Mouse (Mus musculus) bone marrow, adult 2 months (tissue): ENCODE results near the gene Pcnx4. TPM values are rescaled to one million over a fixed set of nuclear protein-coding genes. Genes with fewer than 3 reads are reported as not detected.

ENCODE experiments used
- H3K27ac ChIP-seq: fragments of 200-500 bp; 2 replicates; pipeline ENCODE4 v1.5.1; 2012; ENCODE audit warnings: low read depth, mild to moderate bottlenecking, control low read depth, inconsistent platforms, low read length; ENCODE audit not compliant: control insufficient read depth, poor library complexity, insufficient read depth
- H3K4me1 ChIP-seq: fragments of 200-500 bp; 2 replicates; pipeline ENCODE4 v1.6.1; 2011; ENCODE audit warnings: low read length; ENCODE audit not compliant: control insufficient read depth, insufficient read depth
- H3K4me3 ChIP-seq: fragments of 200-500 bp; replicated peaks from 2 replicates; pipeline ENCODE3; 2011; ENCODE audit warnings: mild to moderate bottlenecking, low read depth, low read length, control low read depth; ENCODE audit not compliant: control insufficient read depth
- CTCF ChIP-seq: fragments of 200-500 bp; IDR thresholded peaks from 2 replicates; pipeline ENCODE4 v1.5.1; 2011; ENCODE audit warnings: low read length, control low read depth; ENCODE audit not compliant: control insufficient read depth, insufficient read depth
- POLR2A ChIP-seq: fragments of 200-500 bp; IDR thresholded peaks from 2 replicates; pipeline ENCODE4 v1.6.1; 2011; ENCODE audit warnings: low read depth, mild to moderate bottlenecking, control low read depth, low read length, borderline replicate concordance; ENCODE audit not compliant: control insufficient read depth
- WGBS: fragments of 180-500 bp; shearing (Covaris S2); methylation state at CpG from one replicate; pipeline ENCODE4 v1.1.7; 2018; 5-methylcytosine and 5-hydroxymethylcytosine counted together
- polyA plus RNA-seq: library from polyadenylated mRNA; stranded (reverse); fragments of >200 nt; gene quantifications from 2 replicates; pipeline ENCODE4 v1.2.4, GENCODE M21; 2011; ENCODE audit warnings: low replicate concordance; ENCODE audit not compliant: missing spikeins, insufficient read depth, insufficient read length

Pcnx4 gene
- polyA plus RNA-seq, 1 experiment = 1.0 TPM

- H3K4me1 ChIP-seq = no peaks in the 10 kb centered on the region
- H3K27ac ChIP-seq = no peak overlapping the region
- TF ChIP-seq CTCF = no peak
- TF ChIP-seq POLR2A = no peak
- H3K4me3 ChIP-seq = no peak overlapping the region
- WGBS = 5% methylated on average over 5 of the region's 5 CpGs
Measured at GRCm38 (mm10) chr12:72622853-72623496, 86.8 kb downstream of the Pcnx4 start.

DNA sequence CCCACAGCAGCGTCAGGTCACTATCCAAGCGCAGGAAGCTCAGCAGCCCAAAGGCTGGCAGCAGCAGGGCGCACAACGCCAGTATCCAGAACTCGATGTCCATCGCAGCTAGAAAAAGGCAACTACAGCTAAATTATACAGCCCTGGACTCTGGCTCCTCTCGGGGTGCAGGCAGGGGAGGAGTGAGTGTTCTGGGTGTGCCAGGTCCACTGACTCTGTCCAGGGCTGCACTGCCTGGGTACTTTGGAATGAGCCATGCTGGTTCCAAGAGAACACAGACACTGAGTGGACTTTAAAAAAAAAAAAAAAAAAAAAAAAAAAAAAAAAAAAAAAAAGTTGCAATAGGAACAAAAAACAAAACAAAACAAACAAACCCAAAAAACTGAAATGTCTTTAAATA, 92.6 kb downstream of the Pcnx4 start:
- Histone ChIP-seq H3K4me1 (no peaks in the 10 kb centered on the region), H3K4me3 (no peak overlapping the region), H3K27ac (no peak overlapping the region)
- WGBS = 90% methylated on average over 7 of the region's 7 CpGs
- no peak for TF ChIP-seq CTCF
- TF ChIP-seq POLR2A = no peak

Other genes starting within 250 kb of the Pcnx4 start
- not detected in 2 replicates for gene Rtn1, start 127.3 kb upstream of the Pcnx4 start, polyA plus RNA-seq
- gene Lrrc9, start 94.5 kb upstream of the Pcnx4 start, polyA plus RNA-seq = not detected in 2 replicates
- 1.2 and 1.5 TPM in 2 replicates for gene Gm4756, start 113.3 kb downstream of the Pcnx4 start, polyA plus RNA-seq
- 19.2 and 49.6 TPM in 2 replicates for gene Dhrs7, start 128.5 kb downstream of the Pcnx4 start, polyA plus RNA-seq
- gene Ppm1a, start 221.1 kb downstream of the Pcnx4 start, polyA plus RNA-seq = 41.7 and 42.4 TPM in 2 replicates